Mouse (Mus musculus): Measurements from ENCODE around the gene Ccnq.

The Ccnq gene

DNA sequence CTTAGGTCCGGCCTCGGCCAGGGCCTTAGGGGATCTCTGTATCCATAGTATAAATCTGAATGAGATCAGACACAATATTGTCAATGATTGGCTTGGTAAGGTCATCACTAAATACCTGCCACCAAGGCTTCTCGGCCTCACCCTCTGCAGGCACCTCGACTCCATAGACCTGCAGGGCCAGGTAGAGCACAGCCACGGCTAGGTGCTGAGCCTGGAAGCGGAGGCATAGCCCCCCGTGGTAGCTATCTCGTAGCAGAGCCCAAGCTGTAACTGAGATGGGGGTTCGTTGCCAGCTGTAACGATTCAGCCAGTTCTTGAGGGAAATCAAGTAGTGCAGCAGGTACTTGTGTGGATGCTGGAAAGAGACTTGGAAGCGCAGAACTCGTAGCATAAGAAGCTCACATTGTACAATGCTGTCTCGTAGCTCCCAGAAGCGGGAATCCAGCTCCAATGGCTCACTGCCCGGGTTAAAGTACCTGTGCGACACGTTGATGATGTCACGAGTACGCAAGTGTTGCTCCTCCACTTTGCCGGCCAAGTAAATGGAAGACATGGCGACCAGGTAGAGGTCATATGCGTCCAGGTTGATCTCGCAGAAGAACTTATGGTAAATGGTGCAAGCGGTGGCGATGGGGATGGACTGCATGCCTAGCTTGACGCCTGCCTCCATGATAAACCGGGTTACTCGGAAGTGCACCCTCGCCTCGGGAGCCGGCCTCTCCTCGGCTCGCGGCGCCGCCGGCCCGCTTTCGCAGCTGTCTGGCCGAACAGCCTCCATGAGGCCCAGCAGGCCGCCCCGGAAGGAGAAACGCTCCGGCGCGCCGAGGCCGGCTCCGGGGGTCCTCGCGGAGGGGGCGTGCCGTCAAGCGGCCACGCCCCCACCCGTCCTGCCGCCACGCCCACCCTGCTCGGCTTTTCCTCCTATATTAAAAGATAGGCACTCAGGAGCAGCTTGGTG, at the start of gene Ccnq:
Gene Ccnq, minus strand, starts transcription at position 845 of the 958 bp plus-strand sequence.
- no peaks in the 10 kb centered on the region for H3K9me3 ChIP-seq (ENCODE audit: low read length)
- H3K4me3 ChIP-seq (replicated peaks; ENCODE audit: low read length), result peak within 1 kb of the TSS; percentile 87
- no peak for TF ChIP-seq CTCF (conservative IDR thresholded peaks at IDR 0.05; ENCODE audit: low read length)
- TF ChIP-seq POU5F1 (IDR thresholded peaks at IDR 0.05; ENCODE audit: borderline replicate concordance, low read length), result no peak
- TF ChIP-seq NANOG (IDR thresholded peaks at IDR 0.05; ENCODE audit: borderline replicate concordance, low read length), result no peak
- H3K27me3 ChIP-seq (ENCODE audit: insufficient read depth, low read length), result peaks cover 3% of the 10 kb centered on the region
- H3K36me3 ChIP-seq (ENCODE audit: insufficient read depth, low read length), result peaks cover 21% of the 10 kb centered on the region
- peaks cover 16% of the 10 kb centered on the region for H3K4me1 ChIP-seq (replicated peaks; ENCODE audit: low read depth, low read length)

DNA sequence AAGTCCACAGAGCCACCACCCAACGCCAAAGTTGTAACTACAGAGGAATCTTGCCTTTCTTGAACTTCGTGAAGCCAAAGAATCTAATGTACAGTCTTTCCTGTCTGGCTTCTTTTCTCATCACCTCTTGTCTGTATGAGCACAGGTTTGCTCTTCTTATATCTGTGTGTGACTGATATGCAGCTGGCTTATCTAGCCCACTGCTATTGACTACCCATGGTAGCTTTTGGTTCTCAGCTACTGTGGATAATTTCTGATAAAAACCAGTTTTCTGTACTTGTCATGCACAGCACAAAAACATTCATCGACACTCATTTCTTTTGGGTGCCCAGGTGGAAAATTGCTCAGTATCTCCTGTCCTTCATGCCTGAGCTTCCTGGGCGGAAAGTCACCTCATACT, 49.6 kb upstream of the Ccnq start:
- H3K27me3 ChIP-seq (ENCODE audit: insufficient read depth, low read length), result peaks cover 81% of the 10 kb centered on the region
- TF ChIP-seq CTCF (conservative IDR thresholded peaks at IDR 0.05; ENCODE audit: low read length) (no peak), POU5F1 (IDR thresholded peaks at IDR 0.05; ENCODE audit: borderline replicate concordance, low read length) (no peak), NANOG (IDR thresholded peaks at IDR 0.05; ENCODE audit: borderline replicate concordance, low read length) (no peak)
- H3K9me3 ChIP-seq (ENCODE audit: low read length), result no peaks in the 10 kb centered on the region
- H3K4me1 ChIP-seq (replicated peaks; ENCODE audit: low read depth, low read length), result peaks cover 20% of the 10 kb centered on the region
- no peak overlapping the region for H3K4me3 ChIP-seq (replicated peaks; ENCODE audit: low read length)
- H3K36me3 ChIP-seq (ENCODE audit: insufficient read depth, low read length), result no peaks in the 10 kb centered on the region

DNA sequence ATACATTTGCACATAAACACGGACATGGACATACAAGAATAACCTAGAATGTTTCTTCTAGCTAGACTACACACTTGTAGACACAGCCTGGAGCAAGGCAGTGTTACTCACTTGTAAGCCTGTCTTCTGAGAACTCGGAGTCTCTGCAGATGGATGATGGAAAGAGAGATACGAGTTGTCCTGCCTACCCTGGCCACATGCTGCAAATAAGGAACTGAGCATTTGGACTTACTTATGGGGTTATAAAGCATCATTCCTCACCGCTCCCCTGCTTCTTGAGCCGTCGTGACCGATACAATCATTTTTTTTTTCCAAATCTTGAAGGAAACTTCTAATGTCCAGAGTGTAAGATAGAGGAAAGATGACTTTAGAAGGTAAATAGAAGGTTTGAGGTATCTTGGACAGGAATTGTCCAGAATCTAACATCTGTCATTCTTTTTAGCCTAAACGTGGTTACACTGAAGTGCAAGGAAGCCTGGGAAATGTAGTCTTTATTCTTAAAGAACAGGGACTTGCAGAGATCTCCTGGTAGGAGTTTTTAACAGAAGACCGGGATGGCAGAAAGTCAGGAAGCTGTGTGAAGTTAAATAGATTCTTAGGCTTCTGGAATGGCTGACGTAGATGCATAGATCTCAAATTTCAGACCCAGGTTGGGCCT, 44.7 kb upstream of the Ccnq start:
- TF ChIP-seq CTCF (conservative IDR thresholded peaks at IDR 0.05; ENCODE audit: low read length) (no peak), POU5F1 (IDR thresholded peaks at IDR 0.05; ENCODE audit: borderline replicate concordance, low read length) (no peak), NANOG (IDR thresholded peaks at IDR 0.05; ENCODE audit: borderline replicate concordance, low read length) (no peak)
- H3K27me3 ChIP-seq (ENCODE audit: insufficient read depth, low read length), result peaks cover 76% of the 10 kb centered on the region
- no peaks in the 10 kb centered on the region for H3K9me3 ChIP-seq (ENCODE audit: low read length)
- no peak overlapping the region for H3K4me3 ChIP-seq (replicated peaks; ENCODE audit: low read length)
- peaks cover 17% of the 10 kb centered on the region for H3K4me1 ChIP-seq (replicated peaks; ENCODE audit: low read depth, low read length)
- no peaks in the 10 kb centered on the region for H3K36me3 ChIP-seq (ENCODE audit: insufficient read depth, low read length)

DNA sequence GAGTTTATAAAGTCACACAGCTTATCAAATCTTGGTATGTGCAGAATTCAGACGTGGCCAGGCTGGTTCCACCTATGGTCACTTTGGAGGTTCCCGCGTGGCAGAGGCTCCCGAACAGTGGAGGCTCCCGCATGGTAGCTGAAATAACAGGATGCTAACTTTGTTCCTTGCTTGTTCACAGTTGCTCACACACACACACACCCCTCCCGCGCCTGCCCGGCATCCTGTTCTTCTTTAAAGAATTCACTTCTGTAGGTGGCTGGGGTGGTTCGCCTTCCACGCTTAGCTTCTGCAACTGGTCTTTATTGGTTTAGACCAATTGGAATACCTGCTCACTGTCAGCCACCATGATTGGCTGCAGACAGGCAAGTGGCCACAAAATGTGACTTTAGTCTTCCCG, 41.6 kb upstream of the Ccnq start:
- Histone ChIP-seq H3K4me3 (replicated peaks; ENCODE audit: low read length) (no peak overlapping the region), H3K36me3 (ENCODE audit: insufficient read depth, low read length) (no peaks in the 10 kb centered on the region), H3K9me3 (ENCODE audit: low read length) (no peaks in the 10 kb centered on the region), H3K4me1 (replicated peaks; ENCODE audit: low read depth, low read length) (peaks cover 20% of the 10 kb centered on the region), H3K27me3 (ENCODE audit: insufficient read depth, low read length) (peaks cover 66% of the 10 kb centered on the region)
- TF ChIP-seq CTCF (conservative IDR thresholded peaks at IDR 0.05; ENCODE audit: low read length) (no peak), POU5F1 (IDR thresholded peaks at IDR 0.05; ENCODE audit: borderline replicate concordance, low read length) (no peak), NANOG (IDR thresholded peaks at IDR 0.05; ENCODE audit: borderline replicate concordance, low read length) (no peak)

DNA sequence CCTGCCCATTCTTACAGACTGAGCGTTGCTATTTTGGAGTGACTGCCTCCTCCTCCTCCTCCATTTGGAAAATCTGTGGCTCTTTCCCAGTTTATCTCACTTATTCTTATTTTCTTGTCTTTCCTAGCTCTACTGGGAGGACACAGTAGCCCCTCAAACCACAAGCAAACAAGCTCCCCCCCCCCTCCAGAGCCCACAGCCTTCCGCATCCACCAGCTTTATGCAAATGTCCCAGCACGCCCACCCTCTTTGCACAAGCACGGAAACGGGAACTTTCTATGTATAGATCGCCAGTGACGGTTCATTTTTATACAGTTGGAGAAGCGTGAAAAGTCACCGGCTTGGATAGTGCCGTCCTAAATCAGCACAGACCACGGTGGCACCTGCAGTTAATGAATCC, 40.9 kb upstream of the Ccnq start:
- H3K9me3 ChIP-seq (ENCODE audit: low read length), result no peaks in the 10 kb centered on the region
- no peak for TF ChIP-seq POU5F1 (IDR thresholded peaks at IDR 0.05; ENCODE audit: borderline replicate concordance, low read length)
- TF ChIP-seq NANOG (IDR thresholded peaks at IDR 0.05; ENCODE audit: borderline replicate concordance, low read length), result no peak
- no peak for TF ChIP-seq CTCF (conservative IDR thresholded peaks at IDR 0.05; ENCODE audit: low read length)
- H3K4me3 ChIP-seq (replicated peaks; ENCODE audit: low read length), result no peak overlapping the region
- peaks cover 64% of the 10 kb centered on the region for H3K27me3 ChIP-seq (ENCODE audit: insufficient read depth, low read length)
- no peaks in the 10 kb centered on the region for H3K36me3 ChIP-seq (ENCODE audit: insufficient read depth, low read length)
- peaks cover 20% of the 10 kb centered on the region for H3K4me1 ChIP-seq (replicated peaks; ENCODE audit: low read depth, low read length)

DNA sequence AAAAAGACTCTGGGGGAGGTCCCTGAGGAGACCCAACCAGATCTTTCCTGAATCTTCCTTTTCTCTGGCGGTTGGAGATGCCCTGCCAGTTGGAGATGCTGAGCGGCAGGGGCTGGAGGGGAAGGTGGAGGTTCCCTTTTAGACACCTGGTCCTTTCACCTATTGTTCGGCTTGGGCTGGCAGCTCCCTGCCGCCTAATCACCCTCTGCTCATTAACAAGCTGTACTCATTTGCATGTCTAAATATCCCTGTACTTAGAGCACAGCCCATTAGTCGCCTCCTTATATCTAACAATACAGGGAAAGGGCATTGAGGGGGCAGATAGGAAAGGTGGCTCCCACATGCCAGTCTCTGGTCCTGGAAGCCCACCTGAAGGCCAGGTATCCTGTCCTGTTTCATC, 40.5 kb upstream of the Ccnq start:
- peaks cover 20% of the 10 kb centered on the region for H3K4me1 ChIP-seq (replicated peaks; ENCODE audit: low read depth, low read length)

DNA sequence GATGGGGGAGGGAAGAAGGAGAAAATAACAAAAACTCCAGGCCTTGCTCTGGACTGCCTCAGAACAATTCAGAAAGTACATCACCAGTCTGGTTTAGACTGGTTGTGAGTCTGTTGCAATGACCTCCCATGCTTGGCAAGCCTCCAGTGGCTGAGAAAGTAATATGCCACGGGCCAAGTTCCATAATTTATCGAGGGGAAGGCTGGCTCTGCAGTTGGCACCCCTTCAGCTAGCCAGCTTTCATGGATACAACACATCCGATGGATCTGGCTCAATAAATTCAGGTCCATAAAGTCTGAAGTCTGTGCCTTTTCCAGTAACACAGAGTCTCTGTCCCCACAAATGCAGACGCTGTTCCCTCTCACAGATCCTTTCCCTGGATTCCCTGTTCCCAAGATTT, 40.1 kb upstream of the Ccnq start:
- Histone ChIP-seq H3K4me1 (replicated peaks; ENCODE audit: low read depth, low read length) (peaks cover 20% of the 10 kb centered on the region), H3K9me3 (ENCODE audit: low read length) (no peaks in the 10 kb centered on the region), H3K27me3 (ENCODE audit: insufficient read depth, low read length) (peaks cover 68% of the 10 kb centered on the region), H3K36me3 (ENCODE audit: insufficient read depth, low read length) (no peaks in the 10 kb centered on the region), H3K4me3 (replicated peaks; ENCODE audit: low read length) (no peak overlapping the region)
- TF ChIP-seq POU5F1 (IDR thresholded peaks at IDR 0.05; ENCODE audit: borderline replicate concordance, low read length), result no peak
- no peak for TF ChIP-seq NANOG (IDR thresholded peaks at IDR 0.05; ENCODE audit: borderline replicate concordance, low read length)

More for the DNA sequence above, 40.5 kb upstream of the Ccnq start:
- peaks cover 68% of the 10 kb centered on the region for H3K27me3 ChIP-seq (ENCODE audit: insufficient read depth, low read length)
- no peak overlapping the region for H3K4me3 ChIP-seq (replicated peaks; ENCODE audit: low read length)
- H3K9me3 ChIP-seq (ENCODE audit: low read length), result no peaks in the 10 kb centered on the region
- TF ChIP-seq CTCF (conservative IDR thresholded peaks at IDR 0.05; ENCODE audit: low read length) (no peak), POU5F1 (IDR thresholded peaks at IDR 0.05; ENCODE audit: borderline replicate concordance, low read length) (no peak), NANOG (IDR thresholded peaks at IDR 0.05; ENCODE audit: borderline replicate concordance, low read length) (no peak)
- no peaks in the 10 kb centered on the region for H3K36me3 ChIP-seq (ENCODE audit: insufficient read depth, low read length)

DNA sequence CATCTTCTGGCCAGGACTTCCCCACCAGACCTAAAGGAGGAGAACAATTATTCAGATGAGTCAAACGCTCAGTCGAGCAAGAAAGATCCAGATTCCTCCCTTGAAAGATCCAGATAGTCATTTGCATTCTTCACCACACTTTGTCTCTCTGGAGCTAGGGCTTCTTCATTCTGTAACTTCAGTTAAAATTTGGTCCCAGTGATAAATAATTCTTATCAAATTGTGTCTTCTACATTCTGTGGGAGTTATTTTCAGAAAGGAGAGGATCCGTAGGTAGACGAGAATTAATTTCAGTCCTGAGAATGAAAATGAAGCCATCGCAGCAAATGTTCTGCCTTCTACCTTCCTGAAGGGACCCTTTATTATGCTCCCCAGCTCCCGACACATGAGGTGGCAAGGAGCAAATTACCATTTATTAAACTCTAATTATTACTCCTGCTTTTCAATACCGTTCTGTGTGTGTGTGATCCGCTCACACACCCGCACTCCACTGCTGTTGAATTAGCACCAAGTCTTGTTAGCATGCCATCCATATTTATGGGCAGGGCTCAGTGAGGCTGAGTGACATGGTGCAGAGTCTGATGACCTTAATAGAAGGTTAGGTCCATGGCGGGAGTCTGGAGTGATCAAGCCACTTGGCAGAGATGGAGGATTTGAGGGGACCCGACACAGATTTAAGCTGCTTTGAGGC, 38.0 kb upstream of the Ccnq start:
- no peaks in the 10 kb centered on the region for H3K9me3 ChIP-seq (ENCODE audit: low read length)
- H3K27me3 ChIP-seq (ENCODE audit: insufficient read depth, low read length), result peaks cover 67% of the 10 kb centered on the region
- no peak overlapping the region for H3K4me3 ChIP-seq (replicated peaks; ENCODE audit: low read length)
- no peaks in the 10 kb centered on the region for H3K36me3 ChIP-seq (ENCODE audit: insufficient read depth, low read length)
- H3K4me1 ChIP-seq (replicated peaks; ENCODE audit: low read depth, low read length), result peaks cover 20% of the 10 kb centered on the region
- no peak for TF ChIP-seq POU5F1 (IDR thresholded peaks at IDR 0.05; ENCODE audit: borderline replicate concordance, low read length)
